Mouse (Mus musculus): ENCODE measurements around the gene Atg101. TPM values are rescaled to one million over a fixed set of nuclear protein-coding genes. Genes with fewer than 3 reads are reported as not detected.
"Not testable (repeated sequence)": the region's sequence is repeated elsewhere in the genome, so short reads cannot be mapped to it uniquely, and the experiment has no call there.

Gene Atg101
- polyA plus RNA-seq, 1 experiment from 2014 or later, result 49.3 TPM

DNA sequence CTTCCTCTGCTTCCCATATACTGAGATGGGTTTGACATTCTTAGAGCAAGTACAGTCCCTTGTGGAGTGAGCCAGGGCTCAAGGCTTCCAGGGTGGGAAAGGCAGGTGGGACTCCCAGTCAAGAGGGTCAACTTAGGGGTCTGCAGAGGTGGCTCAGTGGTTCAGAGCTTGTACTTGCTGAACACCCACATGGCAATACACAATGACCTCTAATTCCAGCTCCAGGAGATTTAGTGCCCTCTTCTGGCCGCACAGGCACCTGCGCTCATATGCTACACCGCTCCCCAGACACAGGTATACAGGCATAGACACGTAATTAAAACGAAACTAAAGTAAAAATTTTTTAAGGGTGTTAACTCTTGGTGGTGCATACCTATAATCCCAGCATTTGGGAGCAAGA lies 39.4 kb downstream of the Atg101 start:
- no peak overlapping the region for H3K9ac ChIP-seq (ENCODE audit: low read length)
- 89% methylated on average over 5 of the region's 5 CpGs for WGBS
- H3K27ac ChIP-seq (replicated peaks), result no peak overlapping the region
- H3K36me3 ChIP-seq (ENCODE audit: control insufficient read depth, insufficient read depth, low read length), result no peaks in the 10 kb centered on the region
- no peak overlapping the region for H3K4me2 ChIP-seq (replicated peaks; ENCODE audit: low read depth)
- no peaks in the 10 kb centered on the region for H3K27me3 ChIP-seq (ENCODE audit: control insufficient read depth, insufficient read depth, low read length)
- TF ChIP-seq CTCF (IDR thresholded peaks at IDR 0.05; ENCODE audit: low read depth) (peak; percentile 43), EP300 (optimal IDR thresholded peaks at IDR 0.05) (no peak)
- no peak for DNase-seq (ENCODE audit: low spot score)
- no peak for ATAC-seq (ENCODE audit: low FRiP score, low TSS enrichment)
- no peaks in the 10 kb centered on the region for H3K9me3 ChIP-seq (ENCODE audit: control insufficient read depth, low read length)
- H3K4me3 ChIP-seq (ENCODE audit: low read depth, low read length), result no peak overlapping the region
- H3K4me1 ChIP-seq (replicated peaks; ENCODE audit: control insufficient read depth, insufficient read depth), result peaks cover 3% of the 10 kb centered on the region; the same call in 1 of the 2 replicates

DNA sequence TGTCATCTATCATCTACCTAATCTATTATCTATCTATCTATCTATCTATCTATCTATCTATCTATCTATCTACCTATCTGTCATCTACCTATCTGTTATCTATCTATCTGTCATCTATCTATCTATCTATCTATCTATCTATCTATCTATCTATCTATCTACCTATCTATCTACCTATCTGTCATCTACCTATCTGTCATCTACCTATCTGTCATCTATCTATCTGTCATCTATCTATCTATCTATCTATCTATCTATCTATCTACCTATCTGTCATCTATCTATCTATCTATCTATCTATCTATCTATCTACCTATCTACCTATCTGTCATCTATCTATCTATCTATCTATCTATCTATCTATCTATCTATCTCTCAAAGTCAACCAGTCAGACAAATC lies 40.3 kb downstream of the Atg101 start:
- not testable (repeated sequence) for DNase-seq (ENCODE audit: low spot score); H3K4me1 ChIP-seq (replicated peaks; ENCODE audit: control insufficient read depth, insufficient read depth); H3K9ac ChIP-seq (ENCODE audit: low read length); H3K27me3 ChIP-seq (ENCODE audit: control insufficient read depth, insufficient read depth, low read length); H3K27ac ChIP-seq (replicated peaks); H3K4me3 ChIP-seq (ENCODE audit: low read depth, low read length); H3K4me2 ChIP-seq (replicated peaks; ENCODE audit: low read depth); ATAC-seq (ENCODE audit: low FRiP score, low TSS enrichment); H3K9me3 ChIP-seq (ENCODE audit: control insufficient read depth, low read length); H3K36me3 ChIP-seq (ENCODE audit: control insufficient read depth, insufficient read depth, low read length)

DNA sequence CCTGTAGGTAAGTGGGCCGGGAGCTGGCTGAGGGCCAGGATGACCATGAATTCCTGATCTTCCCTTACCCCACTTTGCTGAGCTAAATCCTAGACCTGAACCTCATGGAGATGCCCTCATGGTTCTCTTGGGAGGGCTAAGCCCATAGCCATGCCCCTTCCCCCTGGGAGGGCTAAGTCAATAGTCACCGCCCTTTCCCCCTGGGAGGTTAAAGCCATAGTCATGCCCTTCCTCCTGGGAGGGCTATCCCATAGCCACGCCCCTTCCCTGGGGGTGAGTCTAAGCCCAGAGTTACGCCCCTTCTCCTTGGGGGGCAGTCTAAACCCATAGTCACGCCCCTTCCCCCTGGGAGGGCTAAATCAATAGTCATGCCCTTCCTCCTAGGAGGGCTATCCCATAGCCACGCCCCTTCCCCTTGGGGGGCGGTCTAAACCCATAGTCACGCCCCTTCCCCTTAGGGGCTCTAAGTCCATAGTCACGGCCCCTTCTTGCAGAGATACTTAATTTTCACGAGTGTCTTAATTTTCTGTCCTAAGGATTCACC lies 42.0 kb downstream of the Atg101 start:
- Histone ChIP-seq H3K9me3 (ENCODE audit: control insufficient read depth, low read length) (no peaks in the 10 kb centered on the region), H3K4me3 (ENCODE audit: low read depth, low read length) (no peak overlapping the region), H3K4me2 (replicated peaks; ENCODE audit: low read depth) (no peak overlapping the region), H3K9ac (ENCODE audit: low read length) (no peak overlapping the region), H3K36me3 (ENCODE audit: control insufficient read depth, insufficient read depth, low read length) (no peaks in the 10 kb centered on the region), H3K27me3 (ENCODE audit: control insufficient read depth, insufficient read depth, low read length) (no peaks in the 10 kb centered on the region), H3K27ac (replicated peaks) (no peak overlapping the region), H3K4me1 (replicated peaks; ENCODE audit: control insufficient read depth, insufficient read depth) (peaks cover 3% of the 10 kb centered on the region; the same call in 1 of the 2 replicates)
- 40% methylated on average over 10 of the region's 10 CpGs for WGBS
- DNase-seq (ENCODE audit: low spot score) (no peak), ATAC-seq (ENCODE audit: low FRiP score, low TSS enrichment) (no peak)
- TF ChIP-seq EP300 (optimal IDR thresholded peaks at IDR 0.05) (no peak), CTCF (IDR thresholded peaks at IDR 0.05; ENCODE audit: low read depth) (no peak)

DNA sequence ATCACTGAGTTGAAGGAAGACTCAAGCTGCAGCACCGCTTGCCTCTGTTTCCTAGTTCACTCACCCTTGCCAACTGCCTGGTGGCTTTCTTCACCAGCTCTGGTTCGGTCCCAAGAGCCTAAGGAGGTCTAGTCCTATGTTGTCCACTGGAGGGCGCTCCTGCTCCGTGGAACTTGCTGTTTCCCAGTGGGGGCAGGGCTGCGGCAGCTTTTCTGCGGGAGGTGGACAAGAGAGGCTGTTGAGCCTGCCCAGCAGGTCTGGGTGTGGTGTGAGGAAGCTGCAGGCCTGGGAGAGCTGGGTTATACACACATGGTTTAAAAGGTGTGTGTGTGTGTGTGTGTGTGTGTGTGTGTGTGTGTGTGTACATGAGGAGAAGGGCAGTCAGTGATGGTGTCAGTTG lies 43.2 kb downstream of the Atg101 start:
- Histone ChIP-seq H3K9ac (ENCODE audit: low read length) (no peak overlapping the region), H3K4me3 (ENCODE audit: low read depth, low read length) (no peak overlapping the region), H3K4me1 (replicated peaks; ENCODE audit: control insufficient read depth, insufficient read depth) (peaks cover 3% of the 10 kb centered on the region; the same call in 1 of the 2 replicates), H3K27ac (replicated peaks) (peak overlapping the region; percentile 71), H3K4me2 (replicated peaks; ENCODE audit: low read depth) (no peak overlapping the region), H3K9me3 (ENCODE audit: control insufficient read depth, low read length) (no peaks in the 10 kb centered on the region), H3K36me3 (ENCODE audit: control insufficient read depth, insufficient read depth, low read length) (no peaks in the 10 kb centered on the region), H3K27me3 (ENCODE audit: control insufficient read depth, insufficient read depth, low read length) (no peaks in the 10 kb centered on the region)
- under 1% methylated on average over 6 of the region's 6 CpGs for WGBS
- ATAC-seq (ENCODE audit: low FRiP score, low TSS enrichment), result peak; percentile 91
- peak; percentile 93 for TF ChIP-seq EP300 (optimal IDR thresholded peaks at IDR 0.05)
- peak; percentile 100 for TF ChIP-seq CTCF (IDR thresholded peaks at IDR 0.05; ENCODE audit: low read depth)
- peak; percentile 99 for DNase-seq (ENCODE audit: low spot score)

DNA sequence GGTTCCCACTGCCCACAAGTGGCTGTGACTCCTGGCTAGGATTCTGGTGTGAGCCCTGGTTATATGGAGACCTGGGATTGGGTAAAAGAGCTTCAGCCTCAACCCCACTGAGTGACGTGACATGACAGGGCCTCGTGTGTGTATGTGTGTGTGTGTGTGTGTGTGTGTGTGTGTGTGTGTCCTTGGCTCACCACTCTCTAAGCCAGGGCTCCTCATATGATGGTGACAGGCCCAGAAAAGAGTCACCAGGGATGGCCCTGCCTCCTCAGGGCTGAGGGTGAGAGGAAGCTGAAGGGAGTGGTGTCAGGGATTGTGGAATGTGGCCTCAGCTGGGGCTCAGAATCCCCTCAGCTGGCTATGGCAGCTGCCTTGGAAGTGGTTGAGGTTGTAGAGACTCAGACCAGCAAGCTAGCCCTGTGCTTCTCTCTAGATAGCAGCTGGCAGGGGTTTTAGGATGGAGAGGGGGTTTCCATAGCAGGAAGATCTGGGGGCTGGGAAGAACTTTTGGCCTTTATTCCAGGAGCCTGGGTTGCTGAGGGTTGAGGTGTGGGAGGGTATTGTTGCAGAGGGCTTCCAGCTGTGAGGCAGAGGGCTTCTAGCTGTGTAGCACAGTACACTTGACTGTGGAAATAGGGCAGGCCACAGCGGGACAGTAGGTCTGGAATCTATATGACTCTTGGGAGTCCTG lies 44.9 kb downstream of the Atg101 start:
- 55% methylated on average over 3 of the region's 3 CpGs for WGBS
- H3K27me3 ChIP-seq (ENCODE audit: control insufficient read depth, insufficient read depth, low read length), result no peaks in the 10 kb centered on the region
- ATAC-seq (ENCODE audit: low FRiP score, low TSS enrichment), result no peak
- TF ChIP-seq CTCF (IDR thresholded peaks at IDR 0.05; ENCODE audit: low read depth) (no peak), EP300 (optimal IDR thresholded peaks at IDR 0.05) (no peak)
- H3K27ac ChIP-seq (replicated peaks), result peak overlapping the region; percentile 63
- H3K4me1 ChIP-seq (replicated peaks; ENCODE audit: control insufficient read depth, insufficient read depth), result peaks cover 3% of the 10 kb centered on the region; the same call in 1 of the 2 replicates
- H3K36me3 ChIP-seq (ENCODE audit: control insufficient read depth, insufficient read depth, low read length), result no peaks in the 10 kb centered on the region
- H3K4me2 ChIP-seq (replicated peaks; ENCODE audit: low read depth), result no peak overlapping the region
- H3K9me3 ChIP-seq (ENCODE audit: control insufficient read depth, low read length), result no peaks in the 10 kb centered on the region
- no peak overlapping the region for H3K4me3 ChIP-seq (ENCODE audit: low read depth, low read length)
- no peak overlapping the region for H3K9ac ChIP-seq (ENCODE audit: low read length)
- DNase-seq (ENCODE audit: low spot score), result no peak

DNA sequence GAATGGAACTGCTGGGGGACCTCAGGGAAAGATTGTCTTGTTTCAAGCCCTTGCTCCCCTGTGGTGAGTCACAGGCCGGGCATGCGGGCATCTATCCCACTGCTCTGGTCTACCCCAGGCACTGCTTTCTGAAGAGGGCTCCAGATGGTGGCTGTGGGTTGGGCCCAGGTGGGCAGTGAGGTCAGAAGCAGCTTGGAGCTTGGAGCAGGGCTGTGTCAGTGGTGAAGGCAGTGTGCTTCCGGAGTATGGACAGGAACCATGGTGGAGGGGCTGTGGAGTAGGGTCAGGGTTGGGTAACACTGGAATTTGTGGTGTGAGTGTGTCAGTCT lies 45.5 kb downstream of the Atg101 start:
- DNase-seq (ENCODE audit: low spot score), result no peak
- H3K4me1 ChIP-seq (replicated peaks; ENCODE audit: control insufficient read depth, insufficient read depth), result peaks cover 3% of the 10 kb centered on the region; the same call in 1 of the 2 replicates
- no peak overlapping the region for H3K4me3 ChIP-seq (ENCODE audit: low read depth, low read length)
- no peak overlapping the region for H3K4me2 ChIP-seq (replicated peaks; ENCODE audit: low read depth)
- H3K36me3 ChIP-seq (ENCODE audit: control insufficient read depth, insufficient read depth, low read length), result no peaks in the 10 kb centered on the region
- no peaks in the 10 kb centered on the region for H3K27me3 ChIP-seq (ENCODE audit: control insufficient read depth, insufficient read depth, low read length)
- 55% methylated on average over 3 of the region's 3 CpGs for WGBS
- TF ChIP-seq CTCF (IDR thresholded peaks at IDR 0.05; ENCODE audit: low read depth), result no peak
- TF ChIP-seq EP300 (optimal IDR thresholded peaks at IDR 0.05), result no peak
- H3K9ac ChIP-seq (ENCODE audit: low read length), result no peak overlapping the region
- peak overlapping the region; percentile 63 for H3K27ac ChIP-seq (replicated peaks)
- no peak for ATAC-seq (ENCODE audit: low FRiP score, low TSS enrichment)
- no peaks in the 10 kb centered on the region for H3K9me3 ChIP-seq (ENCODE audit: control insufficient read depth, low read length)
